Mouse (Mus musculus) macrophage (primary cell): Measurements from ENCODE around the gene Zscan12. TPM values are rescaled to one million over a fixed set of nuclear protein-coding genes. Genes with fewer than 3 reads are reported as not detected.

ENCODE experiments used
- H3K27ac ChIP-seq: fragments of 350-480 bp; formaldehyde crosslinking; 2 replicates; pipeline ENCODE4 v1.9.0; 2021
- H3K36me3 ChIP-seq: fragments of 350-480 bp; formaldehyde crosslinking; 2 replicates; pipeline ENCODE4 v1.9.0; 2021; ENCODE audit errors: inconsistent target
- H3K4me3 ChIP-seq: fragments of 350-480 bp; formaldehyde crosslinking; 2 replicates; pipeline ENCODE4 v1.9.0; 2021; ENCODE audit errors: inconsistent target
- H3K79me2 ChIP-seq: fragments of 350-480 bp; formaldehyde crosslinking; 2 replicates; pipeline ENCODE4 v1.9.0; 2021; ENCODE audit errors: inconsistent target
- WGBS: methylation state at CpG from one replicate; pipeline ENCODE4 v1.1.7; 2026; ENCODE audit warnings: inconsistent platforms; ENCODE audit not compliant: missing documents; 5-methylcytosine and 5-hydroxymethylcytosine counted together
- polyA plus RNA-seq: library from polyadenylated mRNA; stranded (reverse); fragments of 250-400 nt; gene quantifications from 3 replicates; pipeline ENCODE4 v1.2.4, GENCODE M21; 2018; ENCODE audit warnings: inconsistent platforms
- total RNA-seq, 78 experiments: library from RNA; depleted of rRNA; stranded (reverse); fragments of 250-400 nt; gene quantifications; 1 replicate in 9 of 78; 2 replicates in 24 of 78; 3 replicates in 43 of 78; 4 replicates in 2 of 78; pipeline ENCODE4 v1.2.4; 2018; ENCODE audit warnings: inconsistent platforms in 56 of 78

Gene Zscan12
- total RNA-seq (2018; cell fraction: chromatin; rRNA removed) = 10 to 100 TPM in 2 of 26 experiments, 1 to 10 TPM in 23, under 1 TPM in 1; 0.87 to 16.1 (median 5.3) TPM
- 1 to 10 TPM in 24 of 26 experiments, under 1 TPM in 2; 0.75 to 4.8 (median 2.8) TPM for total RNA-seq (2018; cell fraction: cytosol; rRNA removed)
- 10 to 100 TPM in 1 of 26 experiments, 1 to 10 TPM in 25; 1.4 to 11.8 (median 3.9) TPM for total RNA-seq (2018; cell fraction: nucleus; rRNA removed)
- 3.2 to 5.9 TPM (median 4.1 TPM) in 3 replicates for polyA plus RNA-seq

GRCm38 (mm10) chr13:21362621-21363248, at the start of gene Zscan12:
Gene Zscan12 (plus strand): TSS chr13:21362820.
- Histone ChIP-seq H3K36me3 (0 out of 2 replicates have a peak, but pooled peaks cover 5% of the 10 kb centered on the region), H3K79me2 (no peaks in the 10 kb centered on the region), H3K27ac (no peak within 1 kb of the TSS), H3K4me3 (peak within 1 kb of the TSS; percentile 64)
- 2% methylated on average over 29 of the region's 29 CpGs for WGBS

GRCm38 (mm10) chr13:21312854-21313253, 49.8 kb upstream of the Zscan12 start:
- Histone ChIP-seq H3K4me3 (no peak overlapping the region), H3K27ac (no peak overlapping the region), H3K79me2 (no peaks in the 10 kb centered on the region), H3K36me3 (no peaks in the 10 kb centered on the region)
- 85% methylated on average over 3 of the region's 5 CpGs for WGBS

- Histone ChIP-seq H3K27ac (no peak overlapping the region), H3K79me2 (no peaks in the 10 kb centered on the region)
- WGBS = 87% methylated on average over 4 of the region's 4 CpGs
These were observed 48.7 kb upstream of the Zscan12 start for GRCm38 (mm10) chr13:21313903-21314302.

GRCm38 (mm10) chr13:21320262-21320661, 42.4 kb upstream of the Zscan12 start:
- no peak overlapping the region for H3K27ac ChIP-seq
- WGBS = 87% methylated on average over 3 of the region's 3 CpGs
- H3K79me2 ChIP-seq = no peaks in the 10 kb centered on the region
- H3K4me3 ChIP-seq = no peak overlapping the region
- no peaks in the 10 kb centered on the region for H3K36me3 ChIP-seq

More at GRCm38 (mm10) chr13:21313903-21314302, 48.7 kb upstream of the Zscan12 start:
- Histone ChIP-seq H3K36me3 (no peaks in the 10 kb centered on the region), H3K4me3 (no peak overlapping the region)

GRCm38 (mm10) chr13:21321890-21322494, 40.6 kb upstream of the Zscan12 start:
- Histone ChIP-seq H3K36me3 (no peaks in the 10 kb centered on the region), H3K79me2 (no peaks in the 10 kb centered on the region), H3K4me3 (no peak overlapping the region), H3K27ac (no peak overlapping the region)
- 43% methylated on average over 13 of the region's 18 CpGs for WGBS

GRCm38 (mm10) chr13:21322509-21323375, 39.9 kb upstream of the Zscan12 start:
- H3K79me2 ChIP-seq = no peaks in the 10 kb centered on the region
- 16% methylated on average over 18 of the region's 18 CpGs for WGBS
- no peak overlapping the region for H3K4me3 ChIP-seq
- H3K27ac ChIP-seq = no peak overlapping the region
- H3K36me3 ChIP-seq = no peaks in the 10 kb centered on the region

- 14% methylated on average over 6 of the region's 6 CpGs for WGBS
- no peaks in the 10 kb centered on the region for H3K36me3 ChIP-seq
- no peak overlapping the region for H3K4me3 ChIP-seq
- no peak overlapping the region for H3K27ac ChIP-seq
- H3K79me2 ChIP-seq = no peaks in the 10 kb centered on the region
These were observed 39.2 kb upstream of the Zscan12 start for GRCm38 (mm10) chr13:21323405-21323804.

- H3K36me3 ChIP-seq = no peaks in the 10 kb centered on the region
- 4% methylated on average over 4 of the region's 4 CpGs for WGBS
- H3K4me3 ChIP-seq = no peak overlapping the region
- no peak overlapping the region for H3K27ac ChIP-seq
- no peaks in the 10 kb centered on the region for H3K79me2 ChIP-seq
These were observed 36.4 kb upstream of the Zscan12 start for GRCm38 (mm10) chr13:21326191-21326590.

- under 1% methylated on average over 24 of the region's 24 CpGs for WGBS
- Histone ChIP-seq H3K27ac (no peak overlapping the region), H3K79me2 (no peaks in the 10 kb centered on the region), H3K36me3 (no peaks in the 10 kb centered on the region), H3K4me3 (no peak overlapping the region)
These were observed 35.9 kb upstream of the Zscan12 start for GRCm38 (mm10) chr13:21326657-21327211.

GRCm38 (mm10) chr13:21327424-21327823, 35.2 kb upstream of the Zscan12 start:
- no peaks in the 10 kb centered on the region for H3K79me2 ChIP-seq
- H3K27ac ChIP-seq = no peak overlapping the region
- H3K4me3 ChIP-seq = no peak overlapping the region
- WGBS = 12% methylated on average over 9 of the region's 9 CpGs
- H3K36me3 ChIP-seq = no peaks in the 10 kb centered on the region

GRCm38 (mm10) chr13:21346610-21347009, 16.0 kb upstream of the Zscan12 start, which contains the start of gene Olfr1367:
Gene Olfr1367 (plus strand): TSS chr13:21346910.
- Histone ChIP-seq H3K4me3 (no peak within 1 kb of the TSS), H3K79me2 (no peaks in the 10 kb centered on the region), H3K27ac (no peak within 1 kb of the TSS), H3K36me3 (no peaks in the 10 kb centered on the region)
- 100% methylated on average over 1 of the region's 1 CpGs for WGBS

GRCm38 (mm10) chr13:21350593-21350992, 12.0 kb upstream of the Zscan12 start:
- Histone ChIP-seq H3K79me2 (no peaks in the 10 kb centered on the region), H3K27ac (no peak overlapping the region), H3K36me3 (no peaks in the 10 kb centered on the region), H3K4me3 (no peak overlapping the region)

- Histone ChIP-seq H3K4me3 (no peak overlapping the region), H3K36me3 (peaks cover 14% of the 10 kb centered on the region), H3K27ac (no peak overlapping the region), H3K79me2 (no peaks in the 10 kb centered on the region)
- 87% methylated on average over 12 of the region's 12 CpGs for WGBS
These were observed 1.1 kb downstream of the Zscan12 start for GRCm38 (mm10) chr13:21363719-21364118.

GRCm38 (mm10) chr13:21366635-21367034, 4.0 kb downstream of the Zscan12 start:
- Histone ChIP-seq H3K36me3 (peaks cover 33% of the 10 kb centered on the region), H3K4me3 (no peak overlapping the region), H3K79me2 (no peaks in the 10 kb centered on the region), H3K27ac (no peak overlapping the region)
- WGBS = 81% methylated on average over 6 of the region's 6 CpGs
